Mouse (Mus musculus) T-helper 17 cell (primary cell): ENCODE measurements at regions not wholly inside any gene's neighbourhood (a gene's known extent, or its start where the extent isn't known, plus 50 kb on each side); places are given as distances from the start of the nearest gene placed in this dataset.

Experiments
- in situ Hi-C, 2 experiments: fragments of 300-600 bp; cut with MboI, MseI; formaldehyde crosslinking; loops; 1 replicate in 1 of 2; 2 replicates in 1 of 2; pipeline ENCODE4 v1.15.1; 2025; ENCODE audit warnings: high pct_unique_total_duplicates in 2 of 2

DNA sequence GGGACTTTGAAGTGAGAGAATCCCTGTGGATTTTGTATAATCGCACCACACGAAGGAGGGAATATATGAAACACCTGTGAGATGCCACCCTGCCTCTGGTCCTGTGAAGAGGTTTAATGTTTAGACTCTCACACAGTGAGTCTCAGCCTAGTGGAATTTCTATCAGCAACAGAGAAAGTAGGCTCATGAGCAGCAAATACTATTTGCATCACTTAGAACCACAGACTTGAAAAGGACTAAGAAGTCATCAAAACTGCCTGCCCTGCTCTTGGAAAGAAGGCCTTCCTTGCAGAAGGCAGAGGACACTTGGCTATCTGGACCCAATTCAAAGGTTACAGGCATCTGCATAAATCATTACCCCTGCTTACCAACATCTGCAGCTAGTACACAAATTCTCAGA lies 662.1 kb upstream of the Nrsn1 start:
- in situ Hi-C loops: no loop called here

DNA sequence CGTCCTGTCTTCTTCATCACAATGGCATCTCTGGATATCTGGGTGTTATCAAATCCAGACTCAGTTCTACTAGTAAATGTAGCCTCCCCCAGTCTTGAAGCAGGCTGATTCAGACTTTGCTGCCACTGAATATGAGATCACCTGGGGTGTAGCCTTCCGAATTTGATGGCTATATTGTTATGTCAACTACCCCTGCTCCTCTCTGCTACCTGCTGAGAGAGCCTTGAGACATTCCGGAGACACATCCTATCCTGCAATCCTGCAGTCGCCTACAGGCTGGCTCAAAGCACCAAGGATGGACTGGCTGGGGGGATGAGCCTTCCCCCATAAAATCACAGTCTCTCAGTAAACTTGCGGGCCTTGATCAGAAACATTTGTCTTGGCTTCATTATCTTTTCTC lies 655.4 kb upstream of the Nrsn1 start:
- in situ Hi-C loops: no loop called here

DNA sequence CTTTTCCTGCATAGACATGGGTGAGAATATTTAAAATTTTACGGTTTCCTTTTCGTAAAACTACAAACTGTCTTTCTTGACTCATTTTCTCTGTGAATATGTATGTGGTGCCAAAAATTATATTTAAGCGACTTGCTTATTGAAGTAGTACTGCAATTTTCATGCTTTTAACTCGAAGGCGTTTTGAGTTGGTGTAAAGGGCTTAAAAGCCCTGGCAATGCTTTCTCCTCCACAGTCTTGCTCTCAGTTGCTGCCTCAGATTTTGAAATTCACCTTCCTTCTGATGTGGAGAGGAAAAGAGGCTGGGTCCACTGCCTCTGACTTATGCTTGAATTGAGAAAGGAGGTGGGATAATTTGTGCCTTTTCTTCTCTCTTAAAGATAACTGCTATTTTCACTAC lies 629.6 kb upstream of the Nrsn1 start:
- in situ Hi-C loops: no loop called here

DNA sequence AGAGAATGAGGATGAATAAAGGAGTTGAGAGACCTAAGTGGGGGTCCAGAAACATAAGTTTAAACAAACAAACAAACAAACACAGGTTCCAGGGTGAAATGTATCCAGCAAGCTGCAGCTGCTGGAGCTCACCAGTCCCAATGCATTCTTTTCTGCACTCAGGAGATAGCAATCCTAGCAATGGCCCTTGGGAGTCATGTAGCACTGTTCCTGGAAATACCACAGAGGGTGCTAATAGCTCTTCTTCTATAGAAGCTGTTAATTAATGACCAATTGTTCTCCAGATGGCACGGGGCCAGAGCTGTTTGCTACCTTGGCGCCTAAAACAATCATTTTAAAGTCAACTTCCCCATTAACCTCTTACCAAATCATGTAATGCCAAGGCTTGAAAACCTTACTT lies 622.8 kb upstream of the Nrsn1 start:
- in situ Hi-C loops: no loop called here

DNA sequence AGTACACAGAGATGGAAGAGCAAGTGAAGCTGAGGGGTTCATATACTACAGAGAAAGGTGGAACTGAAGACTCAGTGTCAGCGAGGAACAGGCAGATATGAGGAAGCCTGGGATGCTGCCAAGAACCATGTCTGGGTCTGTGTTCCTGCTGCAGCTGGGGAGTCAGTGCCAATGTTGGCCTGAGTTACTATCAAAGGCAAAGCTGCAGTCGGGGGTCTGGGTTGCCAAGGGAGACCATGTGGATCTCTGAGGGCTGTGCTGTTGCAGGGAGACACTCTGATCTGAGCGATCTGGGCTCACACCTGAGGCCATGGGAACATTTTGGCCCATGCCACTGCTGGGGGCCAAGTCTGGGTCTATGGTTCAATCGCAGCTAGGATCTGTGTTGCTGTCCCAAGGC lies 612.5 kb upstream of the Nrsn1 start:
- in situ Hi-C loops: no loop called here

DNA sequence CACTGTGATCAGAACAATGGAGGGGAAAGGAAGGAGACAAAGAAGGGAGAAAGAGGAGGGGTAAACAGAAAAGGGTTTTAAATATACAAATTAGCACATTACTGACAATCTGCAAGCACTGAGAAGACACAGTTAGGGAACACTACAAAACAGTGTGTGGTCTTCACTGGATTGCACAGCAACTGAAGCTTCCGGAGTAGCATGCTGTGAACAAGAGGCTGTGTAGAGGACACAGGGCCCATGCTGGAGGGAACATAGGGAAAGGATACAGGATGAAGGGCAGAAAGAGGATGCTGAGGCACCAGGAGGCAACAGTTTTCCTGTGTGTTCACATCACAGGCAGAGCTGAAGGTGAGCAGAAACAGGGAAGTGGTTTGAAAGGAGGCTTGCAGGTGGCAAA lies 598.6 kb upstream of the Nrsn1 start:
- in situ Hi-C loops: no loop called here

DNA sequence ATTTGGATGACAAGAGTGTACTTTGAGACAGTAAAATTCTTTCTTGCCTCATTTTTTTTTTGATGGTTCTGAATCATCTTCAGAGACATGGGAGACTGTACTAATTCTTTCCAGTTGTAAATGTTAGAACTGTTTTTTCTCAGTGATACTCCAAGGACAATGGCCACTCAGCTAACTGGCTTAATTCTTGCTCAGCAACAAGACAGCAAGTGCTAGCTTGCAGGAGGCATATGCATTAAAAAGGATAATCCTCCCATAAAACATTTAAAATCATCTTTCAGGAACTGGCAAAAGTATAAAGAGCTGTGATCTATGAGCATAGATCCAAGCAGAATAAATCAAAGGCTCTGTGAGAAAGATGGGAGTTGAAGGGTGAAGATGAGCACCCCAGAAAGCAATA lies 587.9 kb upstream of the Nrsn1 start:
- in situ Hi-C loops: no loop called here

DNA sequence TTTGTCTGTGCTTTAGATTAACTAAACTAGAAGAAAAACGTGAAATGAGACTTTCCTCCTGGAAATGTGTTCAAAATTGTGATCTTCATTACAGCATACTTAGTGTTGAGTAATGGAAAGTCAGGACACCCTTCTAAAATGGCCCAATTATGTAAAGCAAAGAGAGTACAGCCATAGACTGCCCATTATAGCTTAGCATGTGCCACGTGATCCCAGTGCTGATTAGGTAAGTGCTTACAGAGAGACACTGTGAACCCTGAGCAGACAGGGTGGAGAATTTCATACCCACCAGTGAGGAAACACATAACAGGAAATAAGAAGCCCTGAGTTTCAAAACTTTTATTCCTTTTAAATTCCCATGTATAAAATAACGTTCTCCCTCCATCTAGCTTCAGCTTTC lies 587.3 kb upstream of the Nrsn1 start:
- in situ Hi-C loops: no loop called here

DNA sequence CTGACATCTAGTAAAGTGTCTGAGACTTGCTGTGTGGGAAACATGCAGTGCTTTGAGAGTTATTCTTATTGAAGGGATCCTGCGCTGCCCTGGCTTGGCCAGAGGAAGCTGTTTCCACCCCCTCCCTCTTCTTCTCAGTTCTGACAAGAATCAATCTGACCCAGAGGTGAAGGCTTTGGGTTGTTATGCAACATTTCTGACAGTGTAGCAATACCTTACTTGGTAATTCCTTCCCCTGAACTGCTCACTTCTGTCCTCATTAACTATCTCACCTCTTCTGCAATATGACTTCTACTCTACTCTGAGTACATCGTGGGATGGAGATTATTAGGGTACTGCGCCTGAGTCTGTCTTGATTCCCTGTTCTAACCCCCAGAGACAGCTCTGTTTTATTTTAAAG lies 586.8 kb upstream of the Nrsn1 start:
- in situ Hi-C loops: no loop called here

DNA sequence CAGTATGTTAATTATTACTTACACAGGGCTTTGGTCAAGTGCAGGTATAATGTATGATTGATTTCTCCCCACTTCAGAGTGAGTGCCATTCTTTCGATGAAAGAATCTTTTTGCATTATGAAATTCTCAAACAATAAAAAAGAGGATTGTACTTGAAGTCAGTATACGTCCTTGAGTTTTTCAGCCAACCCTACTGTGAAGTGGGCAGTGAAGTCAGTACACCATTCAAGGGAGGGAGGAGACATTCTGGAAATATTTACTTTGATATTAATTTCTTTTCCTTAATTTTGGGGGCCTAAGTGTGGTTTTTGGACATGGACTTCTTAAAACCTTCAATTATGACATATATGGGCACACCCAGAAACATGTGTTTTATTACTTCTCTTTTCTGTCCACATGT lies 586.2 kb upstream of the Nrsn1 start:
- in situ Hi-C loops: no loop called here

DNA sequence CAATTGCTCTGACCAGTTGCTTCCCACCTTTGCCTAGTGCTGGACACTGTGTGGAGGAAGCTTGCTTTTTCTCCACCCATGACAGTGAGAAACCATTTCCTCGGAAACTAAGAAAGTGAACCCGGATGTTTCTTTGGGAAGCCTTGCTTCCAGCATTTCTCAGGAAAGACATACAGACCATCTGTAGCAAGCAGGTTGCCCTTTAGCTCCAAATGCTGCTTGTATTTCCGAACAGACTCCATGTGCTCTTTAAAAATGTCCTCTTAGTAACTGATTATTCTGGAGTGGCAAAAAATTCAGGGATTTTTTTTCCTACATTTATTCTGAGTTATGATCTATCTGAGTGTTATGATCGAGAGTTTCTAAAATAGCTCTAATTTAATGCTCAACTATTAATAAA lies 577.9 kb upstream of the Nrsn1 start:
- in situ Hi-C loops: no loop called here

DNA sequence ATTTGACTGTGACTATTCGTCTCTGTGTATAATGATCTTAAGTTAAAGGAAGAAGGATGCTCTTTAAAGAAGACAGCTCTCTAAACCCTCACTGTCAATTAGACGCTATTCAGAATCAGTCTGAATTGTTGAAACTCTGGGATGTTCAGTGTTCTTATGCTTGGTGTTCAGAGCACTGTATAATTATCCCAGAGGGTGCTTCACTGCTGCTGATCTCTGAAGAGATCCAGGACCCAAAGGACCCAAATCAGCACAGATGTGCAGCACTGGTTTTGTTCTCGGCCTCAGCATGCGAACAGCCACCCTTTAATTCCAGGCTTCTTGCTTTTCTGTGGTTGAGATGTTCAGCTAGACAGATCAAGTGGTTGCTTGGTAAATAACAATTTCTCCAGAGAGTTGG lies 567.9 kb upstream of the Nrsn1 start:
- in situ Hi-C loops: no loop called here

DNA sequence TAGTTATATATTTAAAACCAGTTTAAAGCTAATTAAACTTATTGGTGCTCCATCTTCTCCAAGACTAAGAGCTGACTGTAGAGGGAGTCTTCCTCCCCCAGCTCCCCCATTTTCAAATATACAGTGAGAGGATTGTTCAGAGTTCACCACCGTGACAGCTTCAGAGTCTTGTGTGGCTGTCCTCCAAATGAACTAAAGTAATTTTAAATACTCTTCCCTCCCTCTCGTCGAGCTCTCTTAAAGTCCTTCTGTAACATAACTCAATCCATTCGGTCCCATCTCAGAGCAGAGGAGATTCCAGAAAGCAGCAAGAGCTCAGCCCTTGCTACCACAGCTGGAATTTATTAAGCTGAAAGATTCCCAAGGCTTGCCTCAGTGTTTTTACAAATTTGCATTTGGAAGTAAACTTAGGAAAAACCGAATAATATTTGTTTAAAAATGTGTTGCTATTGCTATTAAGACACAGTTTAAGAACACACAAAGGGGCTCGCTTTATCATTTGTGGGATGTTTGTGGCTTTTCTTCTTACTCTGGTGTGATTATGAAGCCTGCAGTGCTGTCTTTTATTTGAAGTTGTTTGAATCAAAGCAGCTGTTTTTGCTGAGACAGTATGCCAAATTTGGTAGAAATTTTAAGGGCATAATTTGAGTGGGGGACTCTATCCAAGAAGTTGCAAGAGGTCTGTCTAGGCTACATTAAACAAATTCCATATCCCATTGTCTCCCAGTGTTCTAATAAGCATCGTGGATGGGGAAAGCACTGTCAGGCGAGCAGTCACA lies 559.0 kb upstream of the Nrsn1 start:
- in situ Hi-C loops: no loop called here

DNA sequence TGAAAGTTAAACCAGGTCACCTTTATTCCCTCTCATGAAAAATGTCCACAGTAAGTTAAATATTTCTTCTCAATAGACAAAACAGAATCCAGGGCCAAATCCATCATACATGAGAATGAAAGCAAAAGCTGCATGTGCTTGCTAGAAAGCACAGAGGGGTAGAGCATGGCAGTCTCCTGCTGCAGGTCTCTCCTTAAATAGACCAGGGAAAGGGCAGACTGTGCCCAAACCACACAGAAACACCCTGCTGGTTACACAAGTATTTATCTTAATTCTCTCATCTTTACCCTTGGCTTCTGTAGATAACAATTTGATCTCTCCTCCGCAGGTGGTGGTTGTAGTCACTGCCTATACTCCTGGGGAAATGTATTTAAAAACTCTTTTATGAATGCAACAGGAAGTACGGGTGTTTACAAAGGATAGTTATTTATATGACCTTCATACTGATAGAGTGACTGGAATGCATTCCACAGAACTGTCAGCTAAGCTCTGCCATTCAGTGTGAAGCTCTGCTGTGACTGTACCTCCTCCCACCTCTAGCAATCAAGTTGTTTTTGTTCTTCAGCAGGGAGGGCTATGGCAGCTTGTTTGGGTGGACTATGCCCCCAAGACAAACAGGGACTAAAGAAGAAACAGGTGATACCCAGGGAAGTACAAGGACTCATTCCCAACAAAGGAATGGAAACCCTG lies 538.4 kb upstream of the Nrsn1 start:
- in situ Hi-C loops: no loop called here

DNA sequence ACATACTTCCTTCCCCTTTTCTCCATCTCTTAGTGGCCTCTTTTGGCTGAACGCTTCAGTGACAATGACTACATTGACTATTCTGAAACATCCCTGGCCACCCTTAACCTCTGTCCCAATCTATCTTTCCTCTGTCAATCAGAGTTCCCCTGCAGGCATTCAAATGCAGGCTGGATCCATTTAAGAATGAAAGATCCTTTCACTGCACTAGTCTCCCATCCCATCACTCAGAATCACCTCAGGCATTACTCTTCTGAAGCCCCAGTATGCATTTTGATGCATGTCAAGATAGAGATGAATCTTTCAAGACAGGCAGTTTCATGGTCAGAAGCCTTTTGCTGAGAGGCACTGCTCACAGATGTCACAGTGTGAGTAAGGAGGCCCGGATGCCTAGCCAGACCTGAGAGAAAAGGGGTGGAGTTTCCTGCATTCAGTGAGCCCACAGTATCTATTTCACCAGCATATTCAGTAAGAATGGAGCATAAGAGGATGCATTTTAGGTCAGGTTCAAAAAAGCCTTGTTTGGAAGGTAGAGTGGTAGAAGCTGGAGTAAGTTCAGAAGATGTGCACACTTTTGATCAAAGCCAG lies 523.0 kb upstream of the Nrsn1 start:
- in situ Hi-C loops: no loop called here

DNA sequence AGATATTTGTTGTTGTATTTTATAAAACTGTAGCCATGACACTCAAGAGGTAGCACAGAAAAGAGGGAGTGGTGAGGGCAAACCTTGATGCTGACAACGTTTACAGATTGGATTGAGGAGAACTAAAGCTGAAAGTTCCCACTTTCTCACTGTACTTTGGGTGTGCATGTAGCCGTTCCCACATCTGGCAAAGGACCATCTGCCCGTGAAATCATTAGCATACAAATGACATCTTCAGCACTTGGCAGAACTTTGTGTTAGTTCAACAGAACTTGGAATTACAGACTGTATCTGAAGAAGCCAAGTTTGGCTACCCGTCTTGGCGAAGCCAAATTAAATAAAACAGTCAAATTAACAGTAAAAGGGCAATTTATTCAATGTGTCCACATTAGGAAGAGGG lies 510.9 kb upstream of the Nrsn1 start:
- in situ Hi-C loops: no loop called here

DNA sequence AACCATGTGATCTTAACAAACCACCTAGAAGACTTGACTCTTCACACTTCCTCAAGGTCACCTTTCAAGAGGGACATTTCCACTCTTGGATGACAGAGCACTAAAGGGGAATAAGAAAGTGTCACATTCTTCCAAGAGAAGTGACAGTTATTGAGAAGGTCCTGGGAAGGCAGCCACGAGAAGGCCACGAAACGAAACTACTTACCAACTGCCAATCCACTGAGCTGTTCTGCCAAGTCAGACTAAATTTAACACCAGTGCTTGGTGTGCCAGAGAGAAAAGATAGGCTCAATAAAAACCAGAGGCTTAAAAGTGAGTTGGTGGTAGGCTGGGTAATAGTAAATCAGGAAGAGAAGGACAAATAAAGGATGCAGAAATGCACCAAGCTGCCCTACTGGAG lies 507.4 kb upstream of the Nrsn1 start:
- in situ Hi-C loops: no loop called here

DNA sequence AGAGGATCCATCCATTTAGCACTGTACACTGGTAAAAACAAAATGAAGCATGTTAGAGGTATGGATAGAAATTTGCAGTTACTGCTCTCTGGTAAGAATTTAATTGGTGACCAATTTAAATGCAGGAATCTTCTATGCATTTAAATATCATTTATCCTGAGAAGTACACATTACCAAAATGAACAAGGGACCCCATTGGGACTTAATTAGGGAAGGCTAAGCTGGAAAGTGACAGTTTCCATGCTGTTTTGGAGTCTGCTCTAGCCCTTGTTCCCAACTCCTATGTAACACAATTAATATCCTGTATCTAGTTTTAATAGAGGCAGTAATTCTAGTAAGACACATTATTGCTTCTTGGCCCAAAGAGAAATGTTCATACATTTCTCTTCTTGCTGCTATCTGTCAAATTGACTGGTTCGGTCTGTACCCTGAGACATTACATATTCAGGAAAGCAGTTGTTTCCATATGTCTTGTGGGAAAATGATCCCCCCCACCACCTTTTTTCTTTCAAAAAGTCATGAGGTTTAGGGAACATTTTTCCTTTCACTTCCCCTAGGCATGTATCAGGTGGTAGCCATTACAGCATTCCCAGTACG lies 504.4 kb upstream of the Nrsn1 start:
- in situ Hi-C loops: no loop called here

DNA sequence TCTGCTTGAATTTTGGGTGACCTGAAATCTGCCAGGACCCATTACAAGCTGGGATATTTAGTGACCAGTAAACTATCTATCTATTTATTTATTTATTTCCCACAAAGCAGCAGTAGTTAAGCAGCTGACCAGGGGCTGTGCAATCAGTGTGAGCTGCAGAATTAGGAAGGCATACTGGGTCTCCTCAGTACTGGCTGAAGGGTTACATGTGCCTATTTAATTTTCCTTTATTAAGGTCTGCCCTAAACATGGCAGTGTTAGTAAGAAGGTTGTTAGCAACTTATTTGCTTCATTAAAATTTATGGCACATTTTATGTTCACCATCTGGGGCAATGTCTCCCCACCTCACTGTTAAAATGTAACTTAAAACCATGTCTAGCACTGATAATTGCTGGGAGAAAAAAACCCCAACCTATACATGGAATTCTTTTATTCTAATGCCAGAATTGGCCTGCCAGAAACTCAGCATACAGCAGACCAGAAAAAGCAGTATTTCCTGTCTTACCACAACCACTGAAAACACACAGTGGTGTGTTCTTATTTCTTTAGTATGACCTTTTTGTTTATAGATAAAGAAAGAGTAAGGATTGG lies 484.3 kb upstream of the Nrsn1 start:
- in situ Hi-C loops: no loop called here

DNA sequence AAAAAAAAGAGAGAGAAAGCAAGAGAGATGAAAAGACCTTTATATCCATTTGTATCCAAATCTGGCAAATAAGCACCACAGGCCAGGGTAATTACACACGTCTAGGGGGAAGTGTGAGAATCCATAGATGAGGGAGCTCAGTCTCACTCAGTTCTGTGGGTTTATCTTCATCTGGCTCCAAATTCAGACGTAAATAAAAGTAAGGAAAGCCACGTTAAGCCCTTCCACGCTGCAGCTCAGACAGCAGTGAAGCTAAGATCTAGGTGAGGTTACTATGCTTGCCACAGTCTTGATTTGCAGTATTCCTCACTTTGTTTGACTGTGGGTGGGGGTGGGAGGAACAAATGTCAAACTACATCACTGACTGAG lies 481.1 kb upstream of the Nrsn1 start:
- in situ Hi-C loops: no loop called here

DNA sequence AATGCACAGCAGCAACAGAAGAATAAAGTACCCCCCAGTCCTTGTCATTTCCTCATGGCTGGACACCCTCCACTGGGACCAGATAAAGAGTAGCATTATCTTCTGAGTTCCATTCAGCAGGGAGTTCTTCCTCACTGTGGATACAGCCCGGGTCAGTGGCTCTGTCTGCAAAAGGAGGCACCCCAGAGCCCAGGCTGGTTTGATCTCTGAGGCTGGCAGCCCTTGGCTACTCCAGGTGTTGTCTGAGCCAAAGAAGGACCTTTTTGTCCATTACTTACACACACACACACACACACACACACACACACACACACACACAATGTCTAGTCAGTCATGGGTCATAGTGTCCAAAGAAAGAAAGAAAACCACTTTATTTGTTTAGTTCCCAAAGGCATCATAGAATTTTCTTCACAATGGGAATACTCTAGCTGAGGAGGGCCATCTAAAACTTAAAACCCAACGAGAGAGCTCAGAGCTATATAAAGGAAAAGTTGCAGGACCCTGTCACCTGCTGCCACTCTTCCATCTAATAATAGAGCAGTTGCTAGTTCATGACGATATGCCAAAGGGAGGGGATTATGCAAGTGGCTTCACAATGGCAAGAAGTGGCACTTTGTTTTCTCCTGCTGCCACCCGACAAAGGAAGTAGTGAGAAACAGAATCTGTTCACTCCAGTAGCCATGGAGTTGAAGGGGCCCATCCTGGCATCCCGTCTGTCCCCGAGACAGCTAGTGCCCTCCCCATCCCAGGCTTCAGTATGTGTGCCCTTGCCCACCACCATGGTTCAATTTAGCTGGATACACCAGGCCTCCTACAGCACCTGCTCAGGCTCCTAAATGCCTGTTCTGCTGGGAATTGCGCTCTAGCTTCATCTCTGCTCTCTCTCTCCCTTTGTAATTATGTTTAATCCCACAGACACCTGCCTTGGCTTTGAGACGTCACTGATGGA lies 480.4 kb upstream of the Nrsn1 start:
- in situ Hi-C loops: no loop called here
